Mouse (Mus musculus) neural tube, embryonic 14.5 days (tissue): Measurements from ENCODE around the gene Senp5. TPM values are rescaled to one million over a fixed set of nuclear protein-coding genes. Genes with fewer than 3 reads are reported as not detected.
A peak's percentile ranks its signal among the peaks of the same experiment; 100 is the strongest.

ENCODE experiments used
- ATAC-seq: fragments of 200-750 bp; cut with Nextera tagmentation; 2 replicates; pipeline ENCODE4 v1.8.0; 2017; ENCODE audit warnings: low read depth, mild to moderate bottlenecking, moderate TSS enrichment, moderate library complexity
- H3K27ac ChIP-seq: fragments of 300-500 bp; sonication (generic); 2 replicates; pipeline ENCODE4 v1.5.1; 2014; ENCODE audit warnings: low read depth, mild to moderate bottlenecking, control low read depth, low read length, moderate library complexity, mixed read lengths
- H3K27me3 ChIP-seq: fragments of 300-500 bp; sonication (generic); 2 replicates; pipeline ENCODE4 v1.6.1; 2014; ENCODE audit warnings: low read length; ENCODE audit not compliant: control insufficient read depth, insufficient read depth
- H3K36me3 ChIP-seq: fragments of 300-500 bp; sonication (generic); 2 replicates; pipeline ENCODE4 v1.6.1; 2014; ENCODE audit warnings: low read length, mixed read lengths; ENCODE audit not compliant: control insufficient read depth, insufficient read depth
- H3K4me1 ChIP-seq: fragments of 300-500 bp; sonication (generic); 2 replicates; pipeline ENCODE4 v1.6.1; 2014; ENCODE audit warnings: low read length; ENCODE audit not compliant: control insufficient read depth, insufficient read depth
- H3K4me2 ChIP-seq: fragments of 300-500 bp; sonication (generic); 2 replicates; pipeline ENCODE4 v1.6.1; 2014; ENCODE audit warnings: mild to moderate bottlenecking, low read depth, low read length, control low read depth
- H3K4me3 ChIP-seq: fragments of 300-500 bp; sonication (generic); 2 replicates; pipeline ENCODE4 v1.5.1; 2014; ENCODE audit warnings: low read depth, low read length, control low read depth, mixed read lengths
- H3K9ac ChIP-seq: fragments of 300-500 bp; sonication (generic); replicated peaks from 2 replicates; pipeline ENCODE4 v1.6.1; 2014; ENCODE audit warnings: low read depth, mild to moderate bottlenecking, control low read depth, low read length, mixed read lengths
- H3K9me3 ChIP-seq: fragments of 300-500 bp; sonication (generic); 2 replicates; pipeline ENCODE4 v1.6.1; 2016; ENCODE audit warnings: low read length; ENCODE audit not compliant: control insufficient read depth
- whole genome bisulfite sequencing: fragments of 180-500 bp; shearing (Covaris S2); extraction: QIAGEN DNeasy Blood & Tissue Kit; methylation state at CpG from one replicate; pipeline ENCODE4 v1.1.7; 2014; 5-methylcytosine and 5-hydroxymethylcytosine counted together
- polyA plus RNA-seq: library from polyadenylated mRNA; unstranded; fragments of >200 nt; fragmentation: Nextera tagmentation; extraction: Ambion mirVana; gene quantifications from 2 replicates; pipeline ENCODE4 v1.2.1, GENCODE M21; 2014

Senp5 gene
- polyA plus RNA-seq, 1 experiment from 2014 or later: 13.2 TPM

DNA sequence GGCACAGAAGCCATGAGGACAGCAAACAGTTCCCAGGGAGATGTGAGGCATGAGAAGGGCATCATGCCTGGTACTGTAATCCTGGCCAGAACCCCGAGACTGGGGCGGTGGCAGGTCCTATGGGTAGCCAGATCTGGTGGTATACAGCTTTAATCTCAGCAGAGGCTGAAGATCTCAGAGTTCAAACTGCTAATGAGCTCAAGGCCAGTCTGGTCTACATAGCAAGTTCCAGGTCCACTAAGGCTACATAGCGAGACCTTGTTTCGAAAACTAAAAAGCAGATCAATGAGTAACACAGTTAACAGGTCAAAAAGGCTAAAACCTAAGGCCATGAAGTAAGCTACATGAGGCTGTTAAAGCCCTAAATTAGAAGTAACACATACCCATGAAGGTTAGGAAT lies 9.9 kb downstream of the Senp5 start:
- no peaks in the 10 kb centered on the region for H3K4me1 ChIP-seq
- no peaks in the 10 kb centered on the region for H3K27me3 ChIP-seq
- WGBS: 97% methylated on average over 4 of the region's 4 CpGs
- no peak overlapping the region for H3K4me2 ChIP-seq
- H3K36me3 ChIP-seq: peaks cover 16% of the 10 kb centered on the region
- ATAC-seq: no peak
- no peak overlapping the region for H3K9ac ChIP-seq
- no peak overlapping the region for H3K4me3 ChIP-seq
- H3K9me3 ChIP-seq: no peaks in the 10 kb centered on the region
- no peak overlapping the region for H3K27ac ChIP-seq

DNA sequence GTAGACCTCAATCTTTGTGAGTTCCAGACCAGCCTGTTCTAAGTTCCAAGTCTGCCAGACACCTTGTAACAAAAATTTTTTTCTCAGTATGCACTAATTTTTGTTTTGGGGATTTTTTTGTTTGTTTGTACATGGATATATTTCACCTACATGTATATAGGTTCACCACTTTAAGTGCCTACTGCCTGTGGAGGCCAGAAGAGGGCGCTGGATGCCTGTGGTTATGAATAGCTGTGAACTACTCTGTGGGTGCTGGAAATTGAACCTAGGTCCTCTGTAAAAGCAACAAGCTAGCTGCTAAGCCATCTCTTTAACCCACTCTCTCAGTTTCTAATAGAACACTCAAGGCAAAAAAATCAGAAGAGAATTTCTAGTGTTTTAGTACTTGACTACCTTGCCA lies 11.0 kb downstream of the Senp5 start:
- Histone ChIP-seq H3K27ac (no peak overlapping the region), H3K9me3 (no peaks in the 10 kb centered on the region), H3K4me3 (no peak overlapping the region), H3K4me1 (no peaks in the 10 kb centered on the region), H3K27me3 (no peaks in the 10 kb centered on the region), H3K36me3 (peaks cover 16% of the 10 kb centered on the region), H3K4me2 (no peak overlapping the region), H3K9ac (no peak overlapping the region)
- no peak for ATAC-seq
- 59% methylated on average over 1 of the region's 1 CpGs for WGBS

DNA sequence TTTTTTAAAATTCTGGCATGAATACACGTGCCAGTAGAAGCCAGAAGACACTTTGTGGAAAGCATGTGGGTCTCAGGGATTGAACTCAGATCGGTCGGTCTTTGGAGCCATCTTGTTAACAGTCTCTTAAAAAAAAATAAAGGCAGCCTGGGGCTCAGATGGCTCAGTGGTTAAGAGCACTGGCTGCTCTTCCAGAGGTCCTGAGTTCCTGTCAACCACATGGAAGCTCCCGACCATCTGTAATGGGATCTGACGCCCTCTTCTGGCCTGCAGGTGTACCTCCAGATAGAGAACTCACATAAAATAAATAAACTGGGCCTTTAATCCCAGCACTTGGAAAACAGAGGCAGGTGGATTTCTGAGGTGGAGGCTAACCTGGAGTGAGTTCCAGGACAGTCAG lies 22.1 kb downstream of the Senp5 start:
- Histone ChIP-seq H3K4me1 (no peaks in the 10 kb centered on the region), H3K9me3 (no peaks in the 10 kb centered on the region), H3K27ac (no peak overlapping the region), H3K36me3 (peaks cover 11% of the 10 kb centered on the region; the same call in 1 of the 2 replicates), H3K9ac (no peak overlapping the region), H3K4me3 (no peak overlapping the region), H3K27me3 (no peaks in the 10 kb centered on the region), H3K4me2 (no peak overlapping the region)
- WGBS: 82% methylated on average over 5 of the region's 5 CpGs
- no peak for ATAC-seq

DNA sequence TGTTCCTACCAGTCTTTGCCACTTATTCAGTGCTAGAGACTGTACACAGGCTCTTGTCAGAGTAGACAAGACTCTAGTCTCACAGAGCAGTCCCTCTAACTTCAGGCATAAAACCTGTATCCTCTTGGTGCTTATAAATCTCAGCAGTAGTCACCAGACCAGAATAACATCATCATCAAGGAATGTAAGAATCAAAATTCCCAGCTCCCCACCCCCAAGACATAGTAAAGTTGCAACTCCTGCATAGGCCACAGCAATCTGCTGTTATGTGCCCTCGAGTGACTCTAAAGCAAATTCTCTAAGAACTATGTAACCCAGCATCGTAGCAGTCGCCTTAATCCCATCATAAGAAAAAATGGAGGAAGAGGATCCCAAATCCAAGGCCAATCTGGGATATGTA lies 23.6 kb downstream of the Senp5 start:
- Histone ChIP-seq H3K27me3 (no peaks in the 10 kb centered on the region), H3K4me3 (no peak overlapping the region), H3K27ac (no peak overlapping the region), H3K4me2 (no peak overlapping the region), H3K9me3 (no peaks in the 10 kb centered on the region), H3K4me1 (no peaks in the 10 kb centered on the region), H3K36me3 (peaks cover 16% of the 10 kb centered on the region; the same call in 1 of the 2 replicates), H3K9ac (no peak overlapping the region)
- 94% methylated on average over 3 of the region's 3 CpGs for WGBS
- ATAC-seq: no peak

DNA sequence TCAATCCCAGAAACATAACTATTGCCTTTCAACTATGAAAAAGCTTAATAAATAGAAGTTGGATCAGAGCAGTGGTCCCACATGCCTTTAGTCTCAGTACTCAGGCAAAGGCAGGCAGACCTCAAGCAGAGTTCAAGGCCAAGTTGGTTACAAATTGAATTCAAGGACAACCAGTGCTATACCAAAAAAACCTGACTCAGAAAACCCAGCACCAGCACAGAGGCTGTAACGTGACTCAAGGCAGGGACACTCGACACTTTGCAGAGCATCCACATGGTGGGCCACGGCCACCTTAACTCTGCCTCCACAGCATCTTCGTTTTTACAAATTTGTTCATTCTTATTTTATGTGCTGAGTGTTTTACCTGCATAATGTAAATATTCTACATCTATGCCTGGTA lies 27.8 kb downstream of the Senp5 start:
- Histone ChIP-seq H3K4me2 (no peak overlapping the region), H3K9ac (no peak overlapping the region), H3K4me1 (no peaks in the 10 kb centered on the region), H3K27ac (no peak overlapping the region), H3K9me3 (no peaks in the 10 kb centered on the region), H3K27me3 (no peaks in the 10 kb centered on the region), H3K4me3 (no peak overlapping the region), H3K36me3 (peaks cover 22% of the 10 kb centered on the region; the same call in 1 of the 2 replicates)
- WGBS: 95% methylated on average over 4 of the region's 4 CpGs
- ATAC-seq: no peak

DNA sequence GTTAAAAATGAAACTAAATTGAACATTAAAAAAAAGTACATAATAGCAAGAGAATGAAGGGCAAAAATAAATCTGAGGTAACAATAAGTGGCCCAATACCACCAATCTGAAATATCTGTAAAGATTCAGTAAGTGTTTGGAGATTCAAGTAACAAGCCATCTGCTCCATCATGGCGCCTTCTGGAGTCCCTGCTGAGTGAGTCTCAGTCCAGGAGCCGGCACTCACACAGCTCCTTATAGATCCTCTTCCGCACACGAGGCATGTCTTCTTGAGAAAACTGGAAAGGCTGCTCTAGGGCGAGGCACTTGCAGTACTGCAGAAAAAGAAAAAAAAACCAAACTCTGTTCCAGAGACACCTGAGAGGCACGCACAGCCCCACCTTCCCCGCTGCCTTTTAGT lies 39.9 kb downstream of the Senp5 start:
- Histone ChIP-seq H3K9me3 (no peaks in the 10 kb centered on the region), H3K9ac (no peak overlapping the region), H3K4me3 (no peak overlapping the region), H3K27me3 (no peaks in the 10 kb centered on the region), H3K27ac (no peak overlapping the region), H3K4me1 (no peaks in the 10 kb centered on the region), H3K36me3 (peaks cover 41% of the 10 kb centered on the region), H3K4me2 (no peak overlapping the region)
- no peak for ATAC-seq
- WGBS: 94% methylated on average over 7 of the region's 7 CpGs

DNA sequence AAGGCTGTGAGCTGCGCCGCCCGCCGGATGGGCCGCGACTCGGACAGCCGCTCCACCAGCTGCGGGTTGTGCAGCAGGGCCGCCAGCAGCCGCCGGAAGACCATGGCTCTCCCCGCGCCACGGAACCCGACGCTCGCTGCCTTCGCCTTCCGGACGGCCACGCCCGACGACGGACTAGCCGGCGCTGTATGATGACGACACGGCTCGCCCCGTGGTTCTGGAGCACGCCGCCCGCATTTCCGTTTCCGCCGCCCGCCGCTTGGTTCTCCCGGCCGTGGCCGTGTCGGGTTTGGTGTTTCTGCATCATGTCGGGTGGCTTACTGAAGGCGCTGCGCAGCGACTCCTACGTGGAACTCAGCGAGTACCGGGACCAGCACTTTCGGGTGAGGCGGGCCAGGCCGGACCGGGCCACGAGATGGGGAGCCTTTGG lies 54.7 kb downstream of the Senp5 start, which contains the start of the genes 0610012G03Rik and Ncbp2:
Gene 0610012G03Rik (minus strand): TSS at position 150 of the 430 bp plus-strand sequence.
Gene Ncbp2 (plus strand): TSS at position 169 of the 430 bp plus-strand sequence.
- Histone ChIP-seq H3K4me1 (peaks cover 27% of the 10 kb centered on the region), H3K27ac (peak within 1 kb of the TSS; percentile 93), H3K9me3 (no peaks in the 10 kb centered on the region), H3K36me3 (no peaks in the 10 kb centered on the region), H3K27me3 (no peaks in the 10 kb centered on the region), H3K4me2 (peak within 1 kb of the TSS; percentile 85), H3K4me3 (peak within 1 kb of the TSS; percentile 93), H3K9ac (peak within 1 kb of the TSS; percentile 93)
- ATAC-seq: peak; percentile 91
- WGBS: under 1% methylated on average over 46 of the region's 55 CpGs

DNA sequence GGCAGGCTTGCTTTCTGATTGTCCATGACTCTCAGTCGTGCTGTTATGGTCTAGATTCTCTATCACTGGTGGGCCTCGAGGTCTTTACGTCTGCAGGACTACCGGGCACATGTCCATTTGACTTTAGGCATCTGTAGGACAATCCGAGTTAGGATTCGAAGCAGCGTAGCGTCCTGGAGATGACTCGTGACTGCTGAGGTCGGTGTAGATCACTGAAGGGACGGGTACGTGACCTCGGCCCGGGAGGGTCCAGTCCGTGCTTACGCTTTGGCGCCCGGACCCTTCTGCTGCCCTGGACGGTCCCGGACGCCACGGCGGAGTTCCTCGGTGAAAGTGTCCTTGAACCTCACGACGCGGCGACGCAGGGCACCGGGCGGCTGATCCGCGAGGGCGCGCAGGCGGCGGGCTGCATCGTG lies 55.2 kb downstream of the Senp5 start:
- whole genome bisulfite sequencing: under 1% methylated on average over 38 of the region's 38 CpGs
- Histone ChIP-seq H3K4me2 (peak overlapping the region; percentile 74), H3K36me3 (no peaks in the 10 kb centered on the region), H3K4me1 (peaks cover 27% of the 10 kb centered on the region), H3K27me3 (no peaks in the 10 kb centered on the region), H3K9me3 (no peaks in the 10 kb centered on the region), H3K27ac (peak overlapping the region; percentile 93), H3K4me3 (peak overlapping the region; percentile 93), H3K9ac (peak overlapping the region; percentile 93)
- ATAC-seq: no peak; the same call in 1 of the 2 replicates

DNA sequence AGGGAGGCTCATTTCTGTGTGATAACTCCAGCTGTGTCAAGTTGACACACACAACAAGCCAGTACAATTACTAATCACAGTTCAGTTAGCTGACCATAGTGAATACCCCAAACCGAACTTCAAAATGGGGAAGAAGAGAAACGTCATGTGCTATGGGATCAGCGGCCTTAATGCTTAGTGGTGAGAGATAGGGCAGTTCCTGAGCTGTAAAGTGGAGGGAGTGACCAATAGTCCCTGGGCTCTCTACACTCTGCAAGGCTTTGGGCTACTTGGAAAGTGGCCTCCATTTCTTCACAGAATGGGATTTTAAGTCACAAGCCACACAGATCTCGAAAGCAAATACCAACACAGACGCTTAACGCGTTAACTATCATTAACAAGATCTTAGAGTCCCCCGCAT lies 55.8 kb downstream of the Senp5 start:
- 42% methylated on average over 8 of the region's 8 CpGs for WGBS
- Histone ChIP-seq H3K27me3 (no peaks in the 10 kb centered on the region), H3K36me3 (no peaks in the 10 kb centered on the region), H3K4me3 (peak overlapping the region; percentile 93), H3K4me1 (peaks cover 27% of the 10 kb centered on the region), H3K9ac (peak overlapping the region; percentile 93), H3K4me2 (peak overlapping the region; percentile 74), H3K9me3 (no peaks in the 10 kb centered on the region), H3K27ac (0 out of 2 replicates have a peak overlapping the region, but pooled peaks have one; percentile 93)
- no peak for ATAC-seq
